Mouse (Mus musculus) heart, embryonic 14.5 days (tissue): ENCODE results near the gene Nsun5. TPM values are rescaled to one million over a fixed set of nuclear protein-coding genes. Genes with fewer than 3 reads are reported as not detected.

Experiments
- ATAC-seq: fragments of 200-750 bp; cut with Nextera tagmentation; 2 replicates; pipeline ENCODE4 v1.8.0; 2017; ENCODE audit warnings: low read depth, moderate TSS enrichment; ENCODE audit not compliant: insufficient number of reproducible peaks, insufficient read depth, low FRiP score
- H3K27ac ChIP-seq, 2 experiments: fragments of 200-500 bp in 1 of 2; fragments of 300-500 bp in 1 of 2; sonication (generic) in 1 of 2; replicated peaks in 1 of 2; 2 replicates each; pipeline ENCODE4 v1.5.1; 2012 to 2014; ENCODE audit warnings: low read depth in 2 of 2, low read length in 2 of 2, control low read depth in 1 of 2, mild to moderate bottlenecking in 1 of 2, mixed read lengths in 1 of 2; ENCODE audit not compliant: control insufficient read depth in 1 of 2, insufficient read depth in 1 of 2
- H3K27me3 ChIP-seq: fragments of 300-500 bp; sonication (generic); 2 replicates; pipeline ENCODE4 v1.6.1; 2014; ENCODE audit warnings: mild to moderate bottlenecking, low read length, control low read depth; ENCODE audit not compliant: control insufficient read depth, insufficient read depth
- H3K36me3 ChIP-seq: fragments of 300-500 bp; sonication (generic); 2 replicates; pipeline ENCODE4 v1.6.1; 2014; ENCODE audit warnings: mild to moderate bottlenecking, control low read depth, low read length, mixed read lengths; ENCODE audit not compliant: control insufficient read depth, insufficient read depth
- H3K4me1 ChIP-seq, 2 experiments: fragments of 200-500 bp in 1 of 2; fragments of 300-500 bp in 1 of 2; sonication (generic) in 1 of 2; 2 replicates each; pipeline ENCODE4 v1.6.1; 2012 to 2014; ENCODE audit warnings: low read length in 2 of 2, control low read depth in 1 of 2, mixed read lengths in 1 of 2; ENCODE audit not compliant: control insufficient read depth in 2 of 2, insufficient read depth in 2 of 2
- H3K4me2 ChIP-seq: fragments of 300-500 bp; sonication (generic); 2 replicates; pipeline ENCODE4 v1.6.1; 2014; ENCODE audit warnings: mild to moderate bottlenecking, low read length
- H3K4me3 ChIP-seq, 2 experiments: fragments of 200-500 bp in 1 of 2; fragments of 300-500 bp in 1 of 2; sonication (generic) in 1 of 2; 2 replicates each; pipeline ENCODE4 v1.5.1; 2012 to 2014; ENCODE audit warnings: low read length in 2 of 2, mild to moderate bottlenecking in 2 of 2, control low read depth in 1 of 2, low read depth in 1 of 2, moderate library complexity in 1 of 2; ENCODE audit not compliant: control insufficient read depth in 1 of 2, insufficient read depth in 1 of 2
- H3K9ac ChIP-seq: fragments of 300-500 bp; sonication (generic); 2 replicates; pipeline ENCODE4 v1.6.1; 2014; ENCODE audit warnings: mild to moderate bottlenecking, low read length
- H3K9me3 ChIP-seq: fragments of 300-500 bp; sonication (generic); 2 replicates; pipeline ENCODE4 v1.6.1; 2016; ENCODE audit warnings: low read length, control low read depth; ENCODE audit not compliant: control insufficient read depth
- WGBS: fragments of 180-500 bp; shearing (Covaris S2); extraction: QIAGEN DNeasy Blood & Tissue Kit; methylation state at CpG from one replicate; pipeline ENCODE4 v1.1.7; 2014; 5-methylcytosine and 5-hydroxymethylcytosine counted together
- polyA plus RNA-seq: library from polyadenylated mRNA; unstranded; fragments of >200 nt; fragmentation: Nextera tagmentation; extraction: Ambion mirVana; gene quantifications from 2 replicates; pipeline ENCODE4 v1.2.1, GENCODE M21; 2014

The Nsun5 gene
- polyA plus RNA-seq, 1 experiment from 2014 or later = 16.1 TPM

- H3K4me1 ChIP-seq = no peaks in the 10 kb centered on the region
Observed at GRCm38 (mm10) chr5:135345989-135346388, 23.8 kb upstream of the Nsun5 start.

GRCm38 (mm10) chr5:135346430-135346829, 23.3 kb upstream of the Nsun5 start:
- H3K4me1 ChIP-seq = no peaks in the 10 kb centered on the region
- H3K4me3 ChIP-seq = no peak overlapping the region
- H3K4me2 ChIP-seq = no peak overlapping the region
- ATAC-seq = no peak
- H3K9ac ChIP-seq = no peak overlapping the region
- no peaks in the 10 kb centered on the region for H3K27me3 ChIP-seq
- peaks cover 7% of the 10 kb centered on the region for H3K9me3 ChIP-seq
- WGBS = 15% methylated on average over 1 of the region's 1 CpGs
- H3K27ac ChIP-seq = no peak overlapping the region
- H3K36me3 ChIP-seq = no peaks in the 10 kb centered on the region

More at GRCm38 (mm10) chr5:135345989-135346388, 23.8 kb upstream of the Nsun5 start:
- Histone ChIP-seq H3K4me2 (no peak overlapping the region), H3K27me3 (no peaks in the 10 kb centered on the region), H3K9ac (no peak overlapping the region), H3K27ac (no peak overlapping the region), H3K4me3 (no peak overlapping the region), H3K36me3 (no peaks in the 10 kb centered on the region), H3K9me3 (peaks cover 7% of the 10 kb centered on the region)
- 69% methylated on average over 7 of the region's 7 CpGs for WGBS
- no peak for ATAC-seq

- peaks cover 7% of the 10 kb centered on the region for H3K9me3 ChIP-seq
Observed at GRCm38 (mm10) chr5:135347511-135348011, 22.2 kb upstream of the Nsun5 start.

GRCm38 (mm10) chr5:135349862-135350261, 19.9 kb upstream of the Nsun5 start, which contains the start of gene Fkbp6:
Gene Fkbp6 (minus strand): TSS chr5:135350044.
- Histone ChIP-seq H3K9ac (no peak within 1 kb of the TSS), H3K36me3 (no peaks in the 10 kb centered on the region), H3K4me3 (no peak within 1 kb of the TSS), H3K27me3 (peaks cover 10% of the 10 kb centered on the region), H3K4me2 (no peak within 1 kb of the TSS), H3K27ac (no peak within 1 kb of the TSS), H3K9me3 (peaks cover 7% of the 10 kb centered on the region), H3K4me1 (no peaks in the 10 kb centered on the region)
- 85% methylated on average over 35 of the region's 35 CpGs for WGBS
- ATAC-seq = no peak

More at GRCm38 (mm10) chr5:135347511-135348011, 22.2 kb upstream of the Nsun5 start:
- WGBS = 62% methylated on average over 4 of the region's 4 CpGs
- ATAC-seq = no peak
- Histone ChIP-seq H3K4me2 (no peak overlapping the region), H3K27ac (no peak overlapping the region), H3K4me1 (no peaks in the 10 kb centered on the region), H3K36me3 (no peaks in the 10 kb centered on the region), H3K27me3 (peaks cover 2% of the 10 kb centered on the region; the same call in 1 of the 2 replicates), H3K4me3 (no peak overlapping the region), H3K9ac (no peak overlapping the region)

- no peak overlapping the region for H3K9ac ChIP-seq
- H3K27me3 ChIP-seq = peaks cover 10% of the 10 kb centered on the region
- H3K4me3 ChIP-seq = no peak overlapping the region
- ATAC-seq = no peak
- H3K36me3 ChIP-seq = no peaks in the 10 kb centered on the region
- no peaks in the 10 kb centered on the region for H3K4me1 ChIP-seq
- H3K9me3 ChIP-seq = peaks cover 7% of the 10 kb centered on the region
- no peak overlapping the region for H3K27ac ChIP-seq
- no peak overlapping the region for H3K4me2 ChIP-seq
- 81% methylated on average over 13 of the region's 13 CpGs for WGBS
Observed at GRCm38 (mm10) chr5:135351606-135352005, 18.1 kb upstream of the Nsun5 start.

GRCm38 (mm10) chr5:135352995-135353394, 16.8 kb upstream of the Nsun5 start, which contains the start of gene Trim50:
Gene Trim50 (plus strand): TSS chr5:135353295.
- no peaks in the 10 kb centered on the region for H3K4me1 ChIP-seq
- peaks cover 7% of the 10 kb centered on the region for H3K9me3 ChIP-seq
- 49% methylated on average over 9 of the region's 9 CpGs for WGBS
- no peak within 1 kb of the TSS for H3K4me2 ChIP-seq
- H3K4me3 ChIP-seq = no peak within 1 kb of the TSS
- H3K27ac ChIP-seq = no peak within 1 kb of the TSS
- H3K36me3 ChIP-seq = no peaks in the 10 kb centered on the region
- H3K27me3 ChIP-seq = peaks cover 10% of the 10 kb centered on the region
- no peak for ATAC-seq
- no peak within 1 kb of the TSS for H3K9ac ChIP-seq

GRCm38 (mm10) chr5:135353564-135353963, 16.2 kb upstream of the Nsun5 start:
- H3K9me3 ChIP-seq = peaks cover 7% of the 10 kb centered on the region
- no peak overlapping the region for H3K4me3 ChIP-seq
- H3K36me3 ChIP-seq = no peaks in the 10 kb centered on the region
- H3K27ac ChIP-seq = no peak overlapping the region
- peaks cover 10% of the 10 kb centered on the region for H3K27me3 ChIP-seq
- 18% methylated on average over 20 of the region's 20 CpGs for WGBS
- H3K4me1 ChIP-seq = no peaks in the 10 kb centered on the region
- no peak for ATAC-seq
- no peak overlapping the region for H3K4me2 ChIP-seq
- H3K9ac ChIP-seq = no peak overlapping the region

- Histone ChIP-seq H3K36me3 (no peaks in the 10 kb centered on the region), H3K4me3 (no peak overlapping the region), H3K9me3 (no peaks in the 10 kb centered on the region), H3K4me1 (peaks cover 0 to 3% of the 10 kb centered on the region in 2 experiments; a peak in 1 of 4 replicates), H3K27me3 (peaks cover 10% of the 10 kb centered on the region), H3K9ac (no peak overlapping the region), H3K4me2 (no peak overlapping the region), H3K27ac (no peak overlapping the region)
- ATAC-seq = no peak
- WGBS = 20% methylated on average over 1 of the region's 1 CpGs
Observed at GRCm38 (mm10) chr5:135356090-135356489, 13.7 kb upstream of the Nsun5 start.
